Mouse (Mus musculus) lung, embryonic 15.5 days (tissue): ENCODE measurements around the gene Tmem175. TPM values are rescaled to one million over a fixed set of nuclear protein-coding genes. Genes with fewer than 3 reads are reported as not detected.

Experiments used
- ATAC-seq: fragments of 200-750 bp; cut with Nextera tagmentation; 2 replicates; pipeline ENCODE4 v1.8.0; 2017; ENCODE audit warnings: moderate number of reproducible peaks, borderline replicate concordance; ENCODE audit not compliant: low FRiP score, low TSS enrichment; ENCODE audit errors: extremely low read depth
- H3K27ac ChIP-seq: fragments of 300-500 bp; sonication (generic); 2 replicates; pipeline ENCODE4 v1.5.1; 2015; ENCODE audit warnings: moderate library complexity, mild to moderate bottlenecking, inconsistent platforms
- H3K27me3 ChIP-seq: fragments of 300-500 bp; sonication (generic); 2 replicates; pipeline ENCODE4 v1.6.1; 2015; ENCODE audit warnings: inconsistent platforms
- H3K36me3 ChIP-seq: fragments of 300-500 bp; sonication (generic); 2 replicates; pipeline ENCODE4 v1.6.1; 2015; ENCODE audit warnings: inconsistent platforms
- H3K4me1 ChIP-seq: fragments of 300-500 bp; sonication (generic); 2 replicates; pipeline ENCODE4 v1.6.1; 2015; ENCODE audit warnings: inconsistent platforms
- H3K4me2 ChIP-seq: fragments of 300-500 bp; sonication (generic); 2 replicates; pipeline ENCODE4 v1.6.1; 2015; ENCODE audit warnings: inconsistent platforms, mild to moderate bottlenecking, moderate library complexity
- H3K4me3 ChIP-seq: fragments of 300-500 bp; sonication (generic); 2 replicates; pipeline ENCODE4 v1.5.1; 2015; ENCODE audit warnings: mild to moderate bottlenecking, inconsistent platforms
- H3K9ac ChIP-seq: fragments of 300-500 bp; sonication (generic); 2 replicates; pipeline ENCODE4 v1.6.1; 2015; ENCODE audit warnings: inconsistent platforms
- H3K9me3 ChIP-seq: fragments of 300-500 bp; sonication (generic); 2 replicates; pipeline ENCODE4 v1.6.1; 2016; ENCODE audit warnings: inconsistent platforms
- WGBS: fragments of 180-500 bp; shearing (Covaris S2); methylation state at CpG from one replicate; pipeline ENCODE4 v1.1.7; 2015; 5-methylcytosine and 5-hydroxymethylcytosine counted together
- polyA plus RNA-seq: library from polyadenylated mRNA; unstranded; fragments of >200 nt; fragmentation: Nextera tagmentation; extraction: Ambion mirVana; gene quantifications from 2 replicates; pipeline ENCODE4 v1.2.1, GENCODE M21; 2015

Gene Tmem175
- polyA plus RNA-seq, 1 experiment from 2014 or later: 29.5 TPM

- Histone ChIP-seq H3K9ac (no peak overlapping the region), H3K4me3 (no peak overlapping the region), H3K36me3 (peaks cover 40% of the 10 kb centered on the region), H3K4me1 (no peaks in the 10 kb centered on the region), H3K27me3 (no peaks in the 10 kb centered on the region), H3K4me2 (no peak overlapping the region), H3K9me3 (no peaks in the 10 kb centered on the region), H3K27ac (no peak overlapping the region)
- ATAC-seq: no peak
- 62% methylated on average over 2 of the region's 2 CpGs for WGBS
Measured at GRCm38 (mm10) chr5:108643674-108644073, 14.1 kb downstream of the Tmem175 start.

DNA sequence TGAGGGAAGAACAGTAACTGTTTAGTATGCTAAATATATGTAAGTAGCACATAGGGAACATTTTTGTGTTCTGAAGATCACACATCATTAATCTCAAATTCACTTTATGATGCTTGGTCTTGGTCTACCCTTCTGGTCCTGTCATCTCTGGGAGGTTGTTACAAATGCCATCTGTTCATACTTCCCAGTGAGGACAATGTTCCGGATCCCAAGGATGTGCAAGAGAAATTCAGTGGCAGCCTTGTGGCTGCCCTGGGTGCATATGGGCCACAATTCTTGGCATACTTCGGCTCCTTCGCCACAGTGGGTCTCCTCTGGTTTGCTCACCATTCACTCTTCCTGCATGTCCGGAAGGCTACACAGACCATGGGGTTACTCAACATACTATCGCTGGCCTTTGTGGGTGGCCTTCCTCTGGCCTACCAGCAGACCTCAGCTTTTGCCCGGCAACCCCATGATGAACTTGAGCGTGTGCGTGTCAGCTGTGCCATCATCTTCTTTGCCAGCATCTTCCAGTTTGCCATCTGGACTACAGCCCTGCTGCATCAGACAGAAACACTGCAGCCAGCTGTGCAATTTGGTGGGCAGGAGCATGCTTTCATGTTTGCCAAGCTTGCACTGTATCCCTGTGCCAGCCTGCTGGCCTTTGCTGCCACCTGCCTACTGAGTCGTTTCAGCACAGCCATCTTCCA is 16.2 kb downstream of the Tmem175 start:
- no peak overlapping the region for H3K4me2 ChIP-seq
- H3K27ac ChIP-seq: no peak overlapping the region
- no peak for ATAC-seq
- no peak overlapping the region for H3K4me3 ChIP-seq
- peaks cover 55% of the 10 kb centered on the region for H3K36me3 ChIP-seq
- WGBS: 82% methylated on average over 9 of the region's 9 CpGs
- H3K4me1 ChIP-seq: no peaks in the 10 kb centered on the region
- no peak overlapping the region for H3K9ac ChIP-seq
- H3K27me3 ChIP-seq: no peaks in the 10 kb centered on the region
- H3K9me3 ChIP-seq: no peaks in the 10 kb centered on the region

DNA sequence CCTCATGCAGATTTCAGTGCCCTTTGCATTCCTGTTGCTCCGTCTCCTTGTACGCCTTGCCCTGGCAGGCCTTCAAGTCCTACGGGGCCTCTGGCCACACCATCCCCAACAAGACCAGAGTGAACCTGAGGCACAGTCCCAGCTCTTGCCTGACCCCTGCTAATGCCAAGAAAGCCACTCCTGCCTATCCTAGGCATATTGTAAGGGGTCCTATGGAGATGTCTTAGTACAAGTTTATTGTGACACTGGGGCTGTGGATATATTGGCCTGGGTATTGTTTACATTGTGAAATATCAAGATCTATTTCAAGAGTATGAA is 16.7 kb downstream of the Tmem175 start:
- Histone ChIP-seq H3K4me1 (no peaks in the 10 kb centered on the region), H3K27me3 (no peaks in the 10 kb centered on the region), H3K36me3 (peaks cover 58% of the 10 kb centered on the region), H3K4me3 (no peak overlapping the region), H3K4me2 (no peak overlapping the region), H3K27ac (no peak overlapping the region), H3K9ac (no peak overlapping the region), H3K9me3 (no peaks in the 10 kb centered on the region)
- no peak for ATAC-seq
- WGBS: 87% methylated on average over 3 of the region's 3 CpGs

GRCm38 (mm10) chr5:108647311-108647710 is 17.7 kb downstream of the Tmem175 start:
- H3K4me1 ChIP-seq: no peaks in the 10 kb centered on the region
- H3K4me2 ChIP-seq: no peak overlapping the region
- H3K9ac ChIP-seq: no peak overlapping the region
- H3K36me3 ChIP-seq: peaks cover 62% of the 10 kb centered on the region
- WGBS: 90% methylated on average over 2 of the region's 2 CpGs
- no peak overlapping the region for H3K27ac ChIP-seq
- no peaks in the 10 kb centered on the region for H3K27me3 ChIP-seq
- H3K9me3 ChIP-seq: no peaks in the 10 kb centered on the region
- no peak overlapping the region for H3K4me3 ChIP-seq
- no peak for ATAC-seq

- no peaks in the 10 kb centered on the region for H3K4me1 ChIP-seq
- no peak overlapping the region for H3K4me2 ChIP-seq
- 77% methylated on average over 2 of the region's 2 CpGs for WGBS
- no peak overlapping the region for H3K9ac ChIP-seq
- no peaks in the 10 kb centered on the region for H3K27me3 ChIP-seq
- no peak for ATAC-seq
- no peaks in the 10 kb centered on the region for H3K9me3 ChIP-seq
- H3K4me3 ChIP-seq: no peak overlapping the region
- H3K27ac ChIP-seq: no peak overlapping the region
- peaks cover 60% of the 10 kb centered on the region for H3K36me3 ChIP-seq
Measured at GRCm38 (mm10) chr5:108647820-108648465, 18.4 kb downstream of the Tmem175 start.

DNA sequence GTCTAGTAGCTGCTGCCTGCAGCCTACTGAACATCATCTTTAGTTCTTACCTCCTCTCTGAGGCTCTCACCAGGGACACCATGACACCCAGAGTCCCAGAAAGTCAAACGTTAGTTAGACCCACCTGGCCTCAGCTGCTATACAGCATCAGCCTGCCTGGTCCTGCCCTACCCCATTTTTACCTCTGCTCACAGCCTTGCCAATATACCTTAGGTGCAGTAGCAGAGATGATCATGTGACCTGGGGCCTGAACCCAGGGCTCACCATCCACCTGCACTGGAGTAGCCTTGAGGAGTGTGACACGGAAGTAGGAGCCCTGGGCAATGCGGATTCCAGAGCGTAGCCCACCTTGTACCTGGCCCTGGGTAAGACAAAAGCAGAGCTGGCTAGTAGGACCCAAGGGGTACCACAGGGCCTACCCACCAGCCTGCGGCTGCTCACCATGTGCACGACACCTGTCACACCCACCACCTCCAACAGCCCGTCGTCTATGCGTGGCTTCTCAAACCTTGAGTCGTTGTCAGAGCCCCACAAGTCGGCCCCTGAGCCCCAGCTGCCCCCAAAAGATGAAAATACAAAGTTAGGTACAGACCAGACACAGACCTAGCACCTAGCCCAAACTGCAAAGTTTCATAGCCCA is 19.5 kb downstream of the Tmem175 start:
- Histone ChIP-seq H3K4me1 (no peaks in the 10 kb centered on the region), H3K27ac (no peak overlapping the region), H3K4me2 (no peak overlapping the region), H3K9ac (no peak overlapping the region), H3K9me3 (no peaks in the 10 kb centered on the region), H3K36me3 (peaks cover 66% of the 10 kb centered on the region), H3K4me3 (no peak overlapping the region), H3K27me3 (no peaks in the 10 kb centered on the region)
- ATAC-seq: no peak
- WGBS: 89% methylated on average over 11 of the region's 11 CpGs

DNA sequence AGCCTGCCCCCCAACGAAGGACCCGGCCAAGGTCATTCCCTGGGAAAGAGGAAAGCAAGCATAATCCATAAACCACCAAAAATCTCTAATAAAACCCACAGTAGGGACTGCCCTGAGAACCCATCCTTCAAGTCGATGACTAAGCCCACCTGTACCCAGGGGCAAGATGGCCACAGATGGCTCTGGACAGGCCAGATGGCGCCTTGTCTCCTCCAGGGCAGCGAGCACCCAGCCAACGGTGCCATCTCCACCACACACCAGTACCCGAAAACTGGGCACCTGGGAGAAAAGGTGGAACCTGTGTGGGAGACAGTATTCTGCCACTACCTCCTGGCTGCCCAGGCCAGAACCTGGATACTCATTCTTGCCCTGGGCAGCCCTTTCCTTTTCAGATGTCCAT is 20.8 kb downstream of the Tmem175 start:
- H3K27me3 ChIP-seq: no peaks in the 10 kb centered on the region
- no peaks in the 10 kb centered on the region for H3K4me1 ChIP-seq
- H3K4me2 ChIP-seq: no peak overlapping the region
- no peak overlapping the region for H3K27ac ChIP-seq
- H3K9ac ChIP-seq: no peak overlapping the region
- no peak for ATAC-seq
- no peaks in the 10 kb centered on the region for H3K9me3 ChIP-seq
- WGBS: 85% methylated on average over 7 of the region's 7 CpGs
- peaks cover 69% of the 10 kb centered on the region for H3K36me3 ChIP-seq
- H3K4me3 ChIP-seq: no peak overlapping the region

- H3K4me3 ChIP-seq: no peak overlapping the region
- no peak overlapping the region for H3K9ac ChIP-seq
- H3K4me1 ChIP-seq: no peaks in the 10 kb centered on the region
- H3K4me2 ChIP-seq: no peak overlapping the region
- no peaks in the 10 kb centered on the region for H3K9me3 ChIP-seq
- no peaks in the 10 kb centered on the region for H3K27me3 ChIP-seq
- ATAC-seq: no peak
- 80% methylated on average over 5 of the region's 5 CpGs for WGBS
- peaks cover 67% of the 10 kb centered on the region for H3K36me3 ChIP-seq
- H3K27ac ChIP-seq: no peak overlapping the region
Measured at GRCm38 (mm10) chr5:108651136-108651720, 21.7 kb downstream of the Tmem175 start.

GRCm38 (mm10) chr5:108651823-108652222 is 22.3 kb downstream of the Tmem175 start:
- Histone ChIP-seq H3K9ac (no peak overlapping the region), H3K27ac (no peak overlapping the region), H3K9me3 (no peaks in the 10 kb centered on the region), H3K36me3 (peaks cover 66% of the 10 kb centered on the region), H3K4me1 (no peaks in the 10 kb centered on the region), H3K27me3 (no peaks in the 10 kb centered on the region), H3K4me2 (no peak overlapping the region), H3K4me3 (no peak overlapping the region)
- ATAC-seq: peak; percentile 44; the same call in 1 of the 2 replicates
- WGBS: 67% methylated on average over 1 of the region's 1 CpGs

DNA sequence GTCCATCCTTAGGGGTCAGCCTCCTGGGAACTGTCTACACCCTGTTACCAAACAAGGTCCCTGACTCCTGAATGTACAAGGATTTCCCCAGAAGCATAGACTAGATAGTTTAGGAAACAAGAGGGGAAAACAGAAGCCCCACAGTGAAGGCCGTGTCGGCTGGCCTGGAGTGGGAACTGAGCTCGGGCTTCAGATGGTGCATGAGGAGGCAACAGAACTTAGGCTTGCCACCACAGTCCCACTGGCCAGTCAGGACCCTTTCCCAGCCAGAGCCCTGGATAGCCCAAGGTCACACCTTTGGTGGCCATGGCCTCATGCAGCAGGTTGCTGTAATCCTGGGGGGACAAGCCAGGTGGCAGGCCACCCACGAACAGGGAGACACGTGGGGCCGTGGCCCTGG is 23.8 kb downstream of the Tmem175 start:
- no peak for ATAC-seq
- H3K27ac ChIP-seq: no peak overlapping the region
- no peaks in the 10 kb centered on the region for H3K4me1 ChIP-seq
- peaks cover 57% of the 10 kb centered on the region for H3K36me3 ChIP-seq
- no peak overlapping the region for H3K9ac ChIP-seq
- H3K27me3 ChIP-seq: no peaks in the 10 kb centered on the region
- no peak overlapping the region for H3K4me2 ChIP-seq
- H3K9me3 ChIP-seq: no peaks in the 10 kb centered on the region
- WGBS: 93% methylated on average over 6 of the region's 6 CpGs
- H3K4me3 ChIP-seq: no peak overlapping the region

DNA sequence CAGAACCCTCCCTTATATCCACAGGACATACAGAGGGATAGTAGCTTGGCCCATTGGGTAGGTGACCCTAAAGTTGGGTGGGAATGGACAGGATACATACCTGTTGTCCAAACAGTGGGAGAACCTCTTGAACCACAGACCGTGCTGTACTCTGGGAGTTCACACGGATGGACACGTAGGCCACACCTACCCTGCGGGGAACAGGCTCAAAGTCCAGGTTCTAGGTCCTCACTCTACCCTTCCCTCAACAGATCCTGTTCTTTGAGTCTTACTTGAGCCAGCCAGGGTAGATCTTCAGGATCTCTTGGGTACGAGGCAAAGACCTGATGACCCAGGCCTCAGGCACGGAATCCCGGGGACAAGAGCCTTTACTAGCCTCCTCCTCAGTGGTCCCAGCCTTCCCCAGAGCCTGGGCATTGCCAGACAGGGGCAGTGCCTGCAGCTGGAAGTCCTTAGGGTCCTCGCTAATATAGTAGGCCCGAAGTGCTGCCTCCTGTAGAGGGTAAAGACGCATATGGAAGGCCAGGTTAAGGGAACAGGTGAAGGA is 24.9 kb downstream of the Tmem175 start:
- WGBS: 93% methylated on average over 10 of the region's 10 CpGs
- no peak overlapping the region for H3K4me2 ChIP-seq
- no peak overlapping the region for H3K4me3 ChIP-seq
- H3K4me1 ChIP-seq: peaks cover 7% of the 10 kb centered on the region
- no peaks in the 10 kb centered on the region for H3K27me3 ChIP-seq
- no peak overlapping the region for H3K9ac ChIP-seq
- H3K36me3 ChIP-seq: peaks cover 46% of the 10 kb centered on the region
- no peaks in the 10 kb centered on the region for H3K9me3 ChIP-seq
- ATAC-seq: no peak
- no peak overlapping the region for H3K27ac ChIP-seq

- no peak overlapping the region for H3K4me3 ChIP-seq
- H3K4me2 ChIP-seq: no peak overlapping the region
- H3K9me3 ChIP-seq: no peaks in the 10 kb centered on the region
- H3K4me1 ChIP-seq: peaks cover 12% of the 10 kb centered on the region
- H3K27ac ChIP-seq: no peak overlapping the region
- peaks cover 42% of the 10 kb centered on the region for H3K36me3 ChIP-seq
- no peak for ATAC-seq
- WGBS: 91% methylated on average over 9 of the region's 9 CpGs
- H3K9ac ChIP-seq: no peak overlapping the region
- no peaks in the 10 kb centered on the region for H3K27me3 ChIP-seq
Measured at GRCm38 (mm10) chr5:108655381-108655780, 25.8 kb downstream of the Tmem175 start.
